Mouse (Mus musculus) activated CD4-positive, CD25-positive, alpha-beta regulatory T cell, adult 9 weeks (primary cell): ENCODE data around the gene Arhgdia. TPM values are rescaled to one million over a fixed set of nuclear protein-coding genes. Genes with fewer than 3 reads are reported as not detected.

Experiments used
- polyA plus RNA-seq: library from polyadenylated mRNA; unstranded; fragments of 100-300 nt; shearing (Covaris generic); gene quantifications from one replicate; pipeline ENCODE4 v1.2.1, GENCODE M21; 2017

Gene Arhgdia
- polyA plus RNA-seq, result 868 TPM

DNA sequence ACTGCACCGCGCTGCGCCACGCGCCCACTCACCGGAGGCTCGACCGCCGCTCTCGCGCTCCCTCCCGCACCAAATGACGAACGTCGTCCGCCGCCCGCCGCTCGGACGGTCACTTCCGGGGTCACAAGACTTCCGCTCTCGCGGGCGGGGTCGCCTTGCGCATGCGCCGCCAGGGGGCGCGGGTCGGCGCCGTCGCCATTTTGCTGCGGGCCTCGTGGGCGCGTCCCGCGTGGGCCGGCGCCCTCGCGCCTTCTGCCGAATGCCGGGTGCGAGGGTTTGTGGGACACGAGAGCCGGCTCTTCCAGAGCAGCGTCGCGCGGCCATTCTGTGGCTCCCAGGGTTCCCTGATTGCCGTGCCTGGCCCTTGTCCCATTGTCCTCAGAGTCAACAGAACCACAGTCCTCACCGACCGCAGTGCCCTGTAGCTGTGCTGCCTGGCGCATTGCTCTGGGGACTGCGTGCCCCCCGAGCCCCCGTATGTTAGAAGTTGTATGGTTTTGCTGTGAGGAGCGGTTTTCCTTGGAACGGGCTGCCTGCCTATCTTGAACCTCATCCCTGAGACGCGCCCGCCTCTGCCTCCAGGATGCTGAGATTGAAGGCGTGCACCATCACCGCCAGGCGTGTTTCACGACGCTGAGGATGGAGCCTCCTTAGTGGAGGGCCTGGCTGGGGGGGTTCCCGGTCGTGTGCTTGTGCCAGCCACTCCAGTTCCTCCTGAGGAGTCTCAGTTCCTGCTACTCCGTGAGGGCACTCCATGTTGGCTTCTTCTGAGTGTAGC, at the start of gene Arhgdia:
Gene Arhgdia, minus strand, starts transcription at position 135 of the 778 bp plus-strand sequence.

GRCm38 (mm10) chr11:120625152-120625775, 43.8 kb upstream of the Arhgdia start, which contains the start of gene Sirt7:
Gene Sirt7 (minus strand): TSS chr11:120625240.

DNA sequence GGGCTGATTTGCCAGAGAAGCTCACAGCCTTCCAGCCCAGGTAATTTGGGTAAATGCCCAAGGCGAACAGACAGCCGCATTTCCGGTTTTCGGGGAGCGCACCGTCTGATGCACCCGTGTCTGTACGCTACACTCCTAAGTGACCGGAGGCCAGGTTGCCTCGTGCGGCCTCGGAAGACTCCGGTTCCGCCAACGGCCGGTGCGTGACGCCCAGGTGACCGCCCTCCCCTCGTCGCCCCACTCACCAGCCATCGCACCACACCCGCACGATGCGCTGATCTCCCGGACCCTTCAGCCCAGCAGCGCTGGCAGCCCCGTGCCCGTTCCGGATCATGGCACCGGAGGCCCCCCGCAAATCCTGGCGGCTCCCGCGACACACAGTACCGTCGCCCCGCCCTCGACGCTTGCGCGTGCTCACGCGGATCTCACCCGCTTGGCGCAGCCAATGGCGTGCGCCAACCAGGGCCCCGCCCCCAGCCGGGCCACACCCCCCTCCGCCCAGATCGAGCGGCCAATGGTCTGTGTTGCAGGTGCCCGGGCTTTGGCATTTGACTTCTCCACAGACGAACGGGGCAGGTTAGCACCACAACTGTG, 36.2 kb upstream of the Arhgdia start, which contains the start of gene Pcyt2:
Gene Pcyt2, minus strand, starts transcription at position 418 of the 594 bp plus-strand sequence.

GRCm38 (mm10) chr11:120608241-120609034, 27.0 kb upstream of the Arhgdia start, which contains the start of gene Npb:
Gene Npb (plus strand): TSS chr11:120608477.

GRCm38 (mm10) chr11:120598283-120598989, 17.0 kb upstream of the Arhgdia start, which contains the start of the genes Alyref and Anapc11:
Gene Alyref (minus strand): TSS chr11:120598365.
Gene Anapc11 (plus strand): TSS chr11:120598421.

DNA sequence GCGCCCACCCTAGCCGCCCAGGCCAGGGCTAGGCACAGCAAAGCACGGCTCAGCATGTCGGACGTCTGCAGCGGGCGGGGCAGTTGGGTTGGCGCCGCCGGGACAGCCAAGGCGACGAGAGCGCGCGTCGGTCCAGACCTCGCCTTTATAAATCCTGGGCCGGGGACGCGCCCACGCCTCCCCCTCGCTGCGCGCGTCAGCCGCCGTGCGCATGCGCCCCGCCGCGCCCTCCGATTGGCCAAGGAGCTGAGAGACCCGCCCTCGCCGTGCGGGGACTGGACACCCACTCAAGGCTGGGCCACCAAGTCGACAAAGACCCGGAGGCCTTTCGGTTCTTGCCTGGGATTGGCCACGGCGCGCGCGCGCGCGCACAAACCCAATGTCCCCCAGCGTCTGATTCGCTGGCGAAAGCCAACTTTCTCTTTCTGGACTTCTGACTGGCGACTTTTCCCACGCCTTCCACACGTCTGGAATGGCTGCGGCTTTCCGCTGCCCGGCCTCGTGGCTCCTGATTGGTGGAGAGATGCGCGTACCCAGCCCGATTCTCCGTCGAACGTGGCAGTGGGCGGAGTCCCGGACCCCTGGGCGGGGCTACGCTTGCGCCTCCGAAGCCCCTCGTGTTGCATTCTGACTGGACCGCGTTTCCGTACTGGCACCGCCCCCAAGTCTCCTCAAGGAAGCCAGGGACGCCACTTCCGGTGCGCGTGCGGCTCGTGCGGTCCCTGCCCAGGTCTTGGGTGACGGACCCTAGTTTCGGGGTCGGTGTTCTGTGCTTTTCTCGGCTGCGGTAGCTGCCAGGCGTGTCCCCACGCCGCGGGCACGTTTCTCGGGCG, 8.5 kb downstream of the Arhgdia start, which contains the start of gene P4hb:
Gene P4hb, minus strand, starts transcription at position 502 of the 833 bp plus-strand sequence.

GRCm38 (mm10) chr11:120550810-120551440, 30.5 kb downstream of the Arhgdia start, which contains the start of gene Ppp1r27:
Gene Ppp1r27 (minus strand): TSS chr11:120551132.

DNA sequence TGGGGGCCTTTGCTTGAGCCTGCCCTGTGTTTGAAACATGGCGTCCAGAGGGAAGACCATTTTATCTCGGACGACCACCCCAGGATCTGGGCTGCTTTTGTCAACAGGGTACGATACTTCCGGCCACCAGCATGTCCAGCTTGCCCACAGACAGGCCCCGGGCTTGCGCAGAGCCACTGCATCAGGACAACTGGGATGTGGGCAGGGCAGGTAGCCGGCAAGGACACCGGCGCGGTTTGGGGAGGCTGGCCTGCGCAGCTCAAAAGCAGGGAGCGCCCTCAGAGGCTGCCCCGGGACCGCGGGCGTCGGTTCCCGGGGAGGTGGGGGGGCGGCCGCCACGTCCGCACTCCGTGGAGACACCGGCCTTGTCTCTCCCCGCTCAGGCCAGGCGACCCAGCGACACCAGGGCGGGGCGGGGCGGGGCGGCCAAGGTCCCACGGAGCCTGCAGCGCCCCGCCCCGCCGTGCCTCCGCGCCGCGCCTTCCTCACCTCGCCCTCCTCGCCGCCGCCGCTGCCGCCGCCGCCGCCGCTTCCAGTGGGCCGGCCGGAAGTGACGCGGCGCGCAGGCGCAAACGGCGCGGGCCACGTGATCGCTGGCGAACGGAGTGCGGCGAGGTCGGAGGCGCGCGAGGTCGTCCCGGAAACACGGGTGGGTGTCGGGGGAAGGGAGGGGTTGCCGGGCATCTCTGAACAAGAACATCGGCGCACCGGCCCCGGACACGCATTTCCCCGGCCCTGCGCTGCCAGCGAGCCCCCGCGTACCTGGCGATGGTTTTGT, 32.1 kb downstream of the Arhgdia start, which contains the start of gene Mcrip1:
Gene Mcrip1, minus strand, starts transcription at position 560 of the 778 bp plus-strand sequence.

DNA sequence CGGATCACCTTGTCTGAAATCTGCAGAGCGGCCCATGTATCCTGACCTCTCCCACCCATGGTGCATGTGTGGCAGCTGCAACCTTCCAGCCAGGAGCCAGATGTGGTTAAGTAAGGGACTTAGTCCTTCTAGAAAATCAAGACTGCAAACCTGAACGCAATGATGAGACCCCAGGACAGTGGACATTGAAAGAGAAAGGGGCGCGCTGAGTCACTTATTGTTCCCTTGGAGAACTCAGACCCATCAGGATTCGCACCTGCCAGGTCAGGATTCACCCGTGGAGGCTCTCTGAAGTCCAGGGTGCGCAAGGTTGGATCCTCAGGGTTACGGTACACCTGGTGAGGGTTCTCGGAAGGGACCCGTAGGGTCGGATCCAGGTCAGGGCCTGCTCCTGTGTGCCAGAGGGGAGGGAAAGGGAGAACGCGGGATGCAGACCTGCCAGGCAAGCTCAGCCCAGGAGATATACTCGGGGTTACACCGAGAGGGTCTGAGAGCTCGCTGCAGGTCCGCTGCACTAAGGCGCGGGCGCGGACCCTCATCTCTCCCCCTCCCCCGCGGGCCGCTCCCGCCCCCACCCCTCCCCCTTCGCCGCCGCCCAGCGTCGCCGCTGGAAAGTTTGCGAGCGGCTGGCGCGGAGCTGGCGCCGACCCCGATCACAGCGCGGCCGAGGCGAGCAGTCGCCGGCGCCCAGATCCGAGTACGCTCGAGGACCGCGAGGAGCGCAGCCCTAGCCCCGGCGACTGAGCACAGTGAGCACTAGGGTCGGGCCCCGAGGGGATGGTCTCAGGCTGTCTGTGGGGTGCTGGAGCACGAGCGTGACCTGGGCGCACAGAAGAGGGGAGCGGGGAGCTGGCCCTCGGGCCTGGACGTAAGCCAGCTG, 51.1 kb downstream of the Arhgdia start, which contains the start of gene Gcgr:
Gene Gcgr, plus strand, starts transcription at position 615 of the 880 bp plus-strand sequence.

Other genes starting within 250 kb of the Arhgdia start
- gene Actg1, start 233.1 kb downstream of the Arhgdia start, polyA plus RNA-seq, result 3,099 TPM
- gene Fscn2, start 220.1 kb downstream of the Arhgdia start, polyA plus RNA-seq, result 0.44 TPM
- 28.3 TPM for gene Faap100, start 202.9 kb downstream of the Arhgdia start, polyA plus RNA-seq
- gene Nploc4, start 143.9 kb downstream of the Arhgdia start, polyA plus RNA-seq, result 10.3 TPM
- not detected for gene Tspan10, start 139.0 kb downstream of the Arhgdia start, polyA plus RNA-seq
- 0.45 TPM for gene Pde6g, start 128.1 kb downstream of the Arhgdia start, polyA plus RNA-seq
- gene Oxld1, start 123.6 kb downstream of the Arhgdia start, polyA plus RNA-seq, result 11.6 TPM
- 51.9 TPM for gene Ccdc137, start 123.5 kb downstream of the Arhgdia start, polyA plus RNA-seq
- gene Arl16, start 114.0 kb downstream of the Arhgdia start, polyA plus RNA-seq, result 36.2 TPM
- gene Mrpl12, start 97.0 kb downstream of the Arhgdia start, polyA plus RNA-seq, result 82.5 TPM
- 8.4 TPM for gene Slc25a10, start 89.8 kb downstream of the Arhgdia start, polyA plus RNA-seq
- not detected for gene Gcgr, start 50.9 kb downstream of the Arhgdia start, polyA plus RNA-seq
- 101 TPM for gene Mcrip1, start 31.9 kb downstream of the Arhgdia start, polyA plus RNA-seq
- not detected for gene Ppp1r27, start 30.5 kb downstream of the Arhgdia start, polyA plus RNA-seq
- 240 TPM for gene P4hb, start 8.4 kb downstream of the Arhgdia start, polyA plus RNA-seq
- 6.0 TPM for gene Alyref, start 16.7 kb upstream of the Arhgdia start, polyA plus RNA-seq
- 135 TPM for gene Anapc11, start 16.8 kb upstream of the Arhgdia start, polyA plus RNA-seq
- gene Npb, start 26.9 kb upstream of the Arhgdia start, polyA plus RNA-seq, result 0.55 TPM
- gene Pcyt2, start 36.3 kb upstream of the Arhgdia start, polyA plus RNA-seq, result 156 TPM
- gene Sirt7, start 43.6 kb upstream of the Arhgdia start, polyA plus RNA-seq, result 199 TPM
- 11.0 TPM for gene Mafg, start 52.0 kb upstream of the Arhgdia start, polyA plus RNA-seq
- 0.64 TPM for gene Pycr1, start 62.1 kb upstream of the Arhgdia start, polyA plus RNA-seq
- gene Myadml2, start 66.5 kb upstream of the Arhgdia start, polyA plus RNA-seq, result not detected
- gene Notum, start 79.6 kb upstream of the Arhgdia start, polyA plus RNA-seq, result not detected
- 132 TPM for gene Aspscr1, start 91.3 kb upstream of the Arhgdia start, polyA plus RNA-seq
- gene Cenpx, start 132.1 kb upstream of the Arhgdia start, polyA plus RNA-seq, result 117 TPM
- gene Lrrc45, start 132.3 kb upstream of the Arhgdia start, polyA plus RNA-seq, result 70.9 TPM
- gene Rac3, start 139.8 kb upstream of the Arhgdia start, polyA plus RNA-seq, result not detected
- 19.4 TPM for gene Dcxr, start 145.7 kb upstream of the Arhgdia start, polyA plus RNA-seq
- gene Cbr2, start 150.5 kb upstream of the Arhgdia start, polyA plus RNA-seq, result not detected
- 1.3 TPM for gene Hmga1b, start 181.2 kb upstream of the Arhgdia start, polyA plus RNA-seq
- 2.7 TPM for gene Rfng, start 202.6 kb upstream of the Arhgdia start, polyA plus RNA-seq
- 152 TPM for gene Gps1, start 202.6 kb upstream of the Arhgdia start, polyA plus RNA-seq
- 70.6 TPM for gene Dus1l, start 214.8 kb upstream of the Arhgdia start, polyA plus RNA-seq
- gene Fasn, start 242.9 kb upstream of the Arhgdia start, polyA plus RNA-seq, result 68.8 TPM